Mouse (Mus musculus) heart, embryonic 10.5 days (tissue): Measurements from ENCODE around the gene Gm11099. TPM values are rescaled to one million over a fixed set of nuclear protein-coding genes. Genes with fewer than 3 reads are reported as not detected.

ENCODE experiments used
- DNase-seq: peaks from one replicate; pipeline ENCODE4 v3.0.0-alpha.2; 2017; ENCODE audit warnings: low spot score
- H3K27ac ChIP-seq: fragments of 300-500 bp; sonication (generic); 2 replicates; pipeline ENCODE4 v1.5.1; 2016; ENCODE audit warnings: mild to moderate bottlenecking
- H3K27me3 ChIP-seq: fragments of 300-500 bp; sonication (generic); 2 replicates; pipeline ENCODE4 v1.6.1; 2016; ENCODE audit warnings: mild to moderate bottlenecking; ENCODE audit not compliant: poor library complexity, insufficient read depth, severe bottlenecking
- H3K36me3 ChIP-seq: fragments of 300-500 bp; sonication (generic); 2 replicates; pipeline ENCODE4 v1.6.1; 2016; ENCODE audit warnings: mild to moderate bottlenecking, moderate library complexity
- H3K4me1 ChIP-seq: fragments of 300-500 bp; sonication (generic); 2 replicates; pipeline ENCODE4 v1.6.1; 2016; ENCODE audit warnings: mild to moderate bottlenecking
- H3K4me3 ChIP-seq: fragments of 300-500 bp; sonication (generic); 2 replicates; pipeline ENCODE4 v1.5.1; 2016; ENCODE audit warnings: mild to moderate bottlenecking, moderate library complexity
- H3K9me3 ChIP-seq: fragments of 300-500 bp; sonication (generic); 2 replicates; pipeline ENCODE4 v1.6.1; 2016; ENCODE audit warnings: mild to moderate bottlenecking, moderate library complexity
- WGBS: fragments of 180-500 bp; shearing (Covaris S2); methylation state at CpG from one replicate; pipeline ENCODE4 v1.1.7; 2016; 5-methylcytosine and 5-hydroxymethylcytosine counted together
- polyA plus RNA-seq: library from polyadenylated mRNA; unstranded; fragments of >200 nt; fragmentation: Nextera tagmentation; extraction: Ambion mirVana; gene quantifications from 2 replicates; pipeline ENCODE4 v1.2.1, GENCODE M21; 2016

Gm11099 gene
- polyA plus RNA-seq, 1 experiment from 2014 or later, result not detected

DNA sequence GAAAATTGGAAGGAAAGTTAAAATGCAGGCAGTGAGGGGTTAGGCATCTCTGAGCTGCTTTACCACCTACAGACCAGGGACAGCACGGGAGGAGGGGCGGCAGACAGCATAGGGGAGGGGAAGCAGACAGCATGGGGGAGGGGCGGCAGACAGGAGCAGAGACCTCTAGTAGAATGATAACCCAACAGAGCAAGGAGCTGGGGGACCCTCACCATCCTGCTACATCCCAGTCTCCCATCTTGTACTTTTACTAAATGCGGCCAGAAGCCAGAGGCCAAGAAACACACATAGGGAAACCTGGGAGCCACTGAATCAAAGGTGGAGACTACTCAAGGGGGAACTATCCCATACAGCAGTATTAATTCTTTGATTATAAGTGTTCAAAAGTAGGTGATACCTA is 59.1 kb downstream of the Gm11099 start:
- Histone ChIP-seq H3K4me1 (no peaks in the 10 kb centered on the region), H3K27me3 (no peaks in the 10 kb centered on the region), H3K36me3 (no peaks in the 10 kb centered on the region), H3K9me3 (no peaks in the 10 kb centered on the region), H3K4me3 (no peak overlapping the region), H3K27ac (no peak overlapping the region)
- no peak for DNase-seq
- 60% methylated on average over 4 of the region's 4 CpGs for WGBS

DNA sequence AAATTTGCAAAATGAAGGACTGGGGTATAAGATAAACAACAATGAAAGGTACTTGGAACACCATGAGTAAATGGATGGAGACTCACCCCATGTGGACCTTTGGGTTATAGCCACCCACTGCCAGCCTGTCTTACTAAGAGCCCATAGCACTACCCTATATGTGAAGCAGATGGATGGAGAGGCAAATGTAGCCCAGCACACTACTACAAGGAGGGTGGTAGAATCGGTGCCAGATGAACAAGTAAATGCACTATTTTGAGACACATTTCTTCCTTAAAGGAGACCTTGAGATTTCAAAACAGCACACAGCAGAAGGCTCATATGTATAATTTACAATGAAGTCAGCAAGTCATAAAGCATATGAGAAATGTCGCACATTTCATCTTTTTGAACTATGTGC is 66.3 kb downstream of the Gm11099 start:
- Histone ChIP-seq H3K27me3 (no peaks in the 10 kb centered on the region), H3K4me3 (no peak overlapping the region), H3K4me1 (no peaks in the 10 kb centered on the region), H3K36me3 (no peaks in the 10 kb centered on the region), H3K27ac (no peak overlapping the region), H3K9me3 (no peaks in the 10 kb centered on the region)
- WGBS, result 91% methylated on average over 2 of the region's 2 CpGs
- no peak for DNase-seq

DNA sequence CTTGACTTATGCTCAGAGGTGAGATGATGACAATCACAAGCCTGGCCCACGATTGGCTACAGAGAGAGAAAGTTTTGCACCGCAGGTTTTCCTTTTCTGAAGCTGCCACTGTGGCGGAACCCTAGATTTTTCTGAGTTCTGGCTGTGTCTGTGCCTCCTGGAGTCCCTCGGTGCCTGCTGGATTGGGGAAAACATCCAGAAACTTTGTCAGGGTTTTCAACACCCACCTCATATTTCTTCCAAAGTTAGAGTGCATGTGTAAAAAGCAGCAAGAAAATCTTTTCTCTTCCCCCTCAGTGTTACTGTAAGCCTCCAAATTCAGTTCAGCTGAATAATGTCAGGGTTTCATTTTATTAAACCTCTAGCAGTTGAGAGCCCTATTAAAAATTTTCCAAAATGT is 82.1 kb downstream of the Gm11099 start:
- WGBS, result 78% methylated on average over 4 of the region's 4 CpGs
- Histone ChIP-seq H3K36me3 (no peaks in the 10 kb centered on the region), H3K27ac (no peak overlapping the region), H3K4me3 (no peak overlapping the region), H3K4me1 (no peaks in the 10 kb centered on the region), H3K9me3 (no peaks in the 10 kb centered on the region), H3K27me3 (no peaks in the 10 kb centered on the region)
- DNase-seq, result no peak

DNA sequence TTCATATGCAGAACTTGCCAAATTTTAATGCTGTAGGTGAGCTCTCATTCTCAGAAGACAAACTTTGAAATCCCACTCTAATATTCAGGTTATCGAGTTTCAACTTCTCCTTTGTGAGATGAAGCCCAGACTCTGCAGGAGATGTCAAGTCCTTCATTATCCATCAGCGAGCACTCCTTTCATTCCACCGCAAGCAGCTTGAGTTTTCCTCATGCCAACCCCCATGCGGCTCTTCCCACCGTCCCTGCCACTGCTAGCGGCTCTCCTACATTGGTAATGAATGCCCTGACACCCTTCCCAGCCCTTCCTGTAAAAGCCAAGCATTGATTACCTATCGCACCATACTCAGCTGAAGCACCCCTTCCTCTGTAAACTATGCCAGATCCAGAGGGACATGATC is 89.6 kb downstream of the Gm11099 start:
- H3K4me3 ChIP-seq, result no peak overlapping the region

DNA sequence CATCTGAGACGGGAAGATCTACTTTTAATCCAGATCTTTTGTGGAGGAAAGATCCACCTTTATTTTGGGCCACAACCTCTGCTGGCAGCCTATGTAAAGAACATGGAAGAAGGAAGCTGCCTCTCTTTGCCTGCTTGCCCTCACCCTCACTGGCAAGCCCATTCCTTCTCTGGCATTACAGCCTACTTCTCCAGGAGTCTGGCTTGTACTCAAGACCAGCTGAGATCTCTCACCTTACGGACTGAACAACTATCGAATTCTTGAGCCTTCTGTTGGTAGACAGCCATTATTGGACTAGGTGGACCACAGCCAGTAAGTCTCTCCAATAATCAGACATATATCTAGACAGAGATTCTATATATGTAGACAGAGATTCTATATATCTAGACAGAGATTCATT is 92.9 kb downstream of the Gm11099 start:
- H3K27me3 ChIP-seq, result no peaks in the 10 kb centered on the region
- 89% methylated on average over 3 of the region's 3 CpGs for WGBS
- H3K4me3 ChIP-seq, result no peak overlapping the region
- no peak for DNase-seq
- no peaks in the 10 kb centered on the region for H3K4me1 ChIP-seq
- H3K9me3 ChIP-seq, result no peaks in the 10 kb centered on the region
- no peaks in the 10 kb centered on the region for H3K36me3 ChIP-seq
- no peak overlapping the region for H3K27ac ChIP-seq

More for the DNA sequence above, 89.6 kb downstream of the Gm11099 start:
- no peak overlapping the region for H3K27ac ChIP-seq
- no peaks in the 10 kb centered on the region for H3K36me3 ChIP-seq
- WGBS, result 76% methylated on average over 7 of the region's 7 CpGs
- no peaks in the 10 kb centered on the region for H3K9me3 ChIP-seq
- H3K27me3 ChIP-seq, result no peaks in the 10 kb centered on the region
- DNase-seq, result no peak
- no peaks in the 10 kb centered on the region for H3K4me1 ChIP-seq

DNA sequence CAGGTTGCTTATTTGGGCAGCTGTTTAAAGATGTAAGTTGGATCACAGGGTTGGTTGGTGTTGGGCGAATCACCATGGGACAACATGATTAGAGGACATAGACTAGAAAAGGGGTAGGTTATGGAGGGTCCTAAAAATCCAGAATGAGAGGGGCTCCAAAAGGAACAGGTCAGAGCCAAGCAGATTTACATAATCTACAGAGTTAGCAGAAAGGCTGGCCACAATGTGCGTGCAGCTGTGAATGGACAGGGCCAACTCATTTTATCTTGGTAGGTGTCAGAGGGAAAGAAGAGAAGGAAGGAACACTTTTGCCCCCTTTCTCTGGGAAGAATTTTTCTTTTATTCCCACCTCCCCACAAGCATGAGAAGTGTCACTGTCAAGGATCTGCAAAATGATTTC is 97.1 kb downstream of the Gm11099 start:
- no peaks in the 10 kb centered on the region for H3K27me3 ChIP-seq
- H3K4me3 ChIP-seq, result no peak overlapping the region
- H3K36me3 ChIP-seq, result no peaks in the 10 kb centered on the region
- no peak overlapping the region for H3K27ac ChIP-seq
- 73% methylated on average over 2 of the region's 2 CpGs for WGBS
- no peaks in the 10 kb centered on the region for H3K9me3 ChIP-seq
- no peak for DNase-seq
- no peaks in the 10 kb centered on the region for H3K4me1 ChIP-seq

DNA sequence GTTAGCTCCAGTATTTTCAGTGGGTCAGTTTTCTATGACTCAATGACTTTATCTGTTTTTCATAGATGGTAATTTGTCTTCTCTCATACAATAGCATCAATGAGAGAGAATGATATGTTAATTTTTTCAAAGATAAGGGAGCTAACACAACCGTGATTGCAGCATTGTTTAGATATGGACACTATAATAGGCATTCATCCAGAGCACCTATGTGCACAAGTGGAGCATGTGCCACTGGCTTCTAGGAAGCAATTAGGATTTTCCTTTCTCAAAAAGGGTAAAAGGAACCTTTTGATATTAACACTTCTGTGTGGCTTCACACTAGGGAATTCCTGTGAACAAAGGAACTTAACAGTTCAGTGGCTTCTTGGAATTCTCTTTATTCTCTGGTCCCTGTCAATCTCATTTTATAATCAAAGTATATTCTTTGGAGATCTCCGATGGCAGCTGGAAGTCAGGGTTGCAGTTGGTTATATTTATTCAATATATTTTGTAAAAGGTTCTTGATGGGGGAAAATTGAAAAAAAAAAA is 97.6 kb downstream of the Gm11099 start:
- no peak overlapping the region for H3K27ac ChIP-seq
- no peaks in the 10 kb centered on the region for H3K36me3 ChIP-seq
- WGBS, result 65% methylated on average over 2 of the region's 2 CpGs
- no peaks in the 10 kb centered on the region for H3K4me1 ChIP-seq
- H3K9me3 ChIP-seq, result no peaks in the 10 kb centered on the region
- H3K27me3 ChIP-seq, result no peaks in the 10 kb centered on the region
- no peak for DNase-seq
- H3K4me3 ChIP-seq, result no peak overlapping the region
